Mouse (Mus musculus) ES-CJ7 (cell line): Measurements from ENCODE around the gene Smtnl1.
"Not testable (repeated sequence)": the region's sequence is repeated elsewhere in the genome, so short reads cannot be mapped to it uniquely, and the experiment has no call there.

Source experiments
- DNase-seq: peaks from one replicate; pipeline ENCODE4 v3.0.0; 2011; ENCODE audit warnings: low read depth, low spot score

Smtnl1 gene

DNA sequence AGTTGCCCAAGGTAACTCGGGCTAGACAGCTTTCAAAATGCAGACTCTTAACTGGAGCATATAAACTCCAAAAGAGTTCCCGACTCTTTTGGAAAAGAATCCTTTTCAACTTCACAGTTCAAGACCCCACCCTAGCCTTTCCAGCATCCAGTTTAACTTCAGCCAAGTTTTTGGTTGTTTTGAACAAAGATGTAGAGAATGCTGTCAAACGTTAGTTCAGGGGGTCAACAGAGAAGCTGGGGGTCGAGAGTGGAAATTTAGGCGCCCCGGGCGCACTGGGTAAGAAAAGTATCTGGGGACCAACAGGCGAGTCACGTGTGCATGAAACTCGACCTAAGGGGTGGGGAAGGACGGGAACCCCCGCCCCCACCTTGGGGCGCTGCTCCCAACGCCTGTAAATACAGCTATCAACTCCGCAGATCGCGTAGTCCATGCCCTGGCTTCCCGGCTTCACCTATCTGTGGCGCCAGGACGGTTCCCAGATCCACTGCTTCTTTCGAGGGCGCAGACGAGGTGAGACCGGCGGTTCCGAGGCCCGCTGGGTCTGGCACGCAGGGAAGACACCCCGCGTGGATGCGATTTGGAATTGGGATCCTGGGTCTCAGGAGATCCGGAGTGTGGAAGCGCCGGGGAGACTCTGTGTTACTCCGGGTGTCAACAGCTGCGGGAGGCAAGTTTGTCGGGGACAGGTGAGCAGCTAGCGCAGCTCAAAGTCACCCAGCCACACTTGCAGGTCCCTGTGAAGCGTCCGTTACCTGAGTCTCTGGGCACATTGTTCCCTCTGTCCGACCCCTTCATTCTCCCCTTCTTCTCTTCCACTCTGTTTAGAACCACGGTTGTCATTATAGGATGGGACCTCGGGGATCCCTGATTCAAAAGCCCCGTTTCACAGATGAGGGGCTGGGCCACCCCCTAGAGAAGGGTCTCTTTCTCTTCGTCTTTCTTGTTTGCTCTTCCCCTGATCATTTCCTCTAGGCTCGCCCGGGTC, 16.8 kb upstream of the Smtnl1 start:
- DNase-seq = peak; percentile 56

DNA sequence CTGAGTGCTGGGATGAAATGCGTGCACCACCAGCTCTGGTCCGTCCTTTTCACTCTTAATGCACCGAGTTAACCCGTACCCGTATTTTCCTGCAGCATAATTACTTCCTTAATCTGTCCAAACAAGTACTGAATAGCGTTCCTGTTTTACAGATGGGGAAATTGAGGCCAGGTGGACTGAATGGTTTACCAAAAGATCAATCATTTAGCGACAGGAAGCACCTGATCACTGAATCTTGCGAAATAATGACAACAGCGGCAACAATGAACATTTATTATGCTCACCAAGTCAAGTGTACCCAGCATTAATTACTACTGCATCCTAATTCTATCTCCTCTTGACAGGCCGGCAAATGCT, 16.1 kb upstream of the Smtnl1 start, which contains the start of gene Slc43a1:
Gene Slc43a1 (plus strand): TSS at position 258 of the 357 bp plus-strand sequence.
- no peak for DNase-seq

DNA sequence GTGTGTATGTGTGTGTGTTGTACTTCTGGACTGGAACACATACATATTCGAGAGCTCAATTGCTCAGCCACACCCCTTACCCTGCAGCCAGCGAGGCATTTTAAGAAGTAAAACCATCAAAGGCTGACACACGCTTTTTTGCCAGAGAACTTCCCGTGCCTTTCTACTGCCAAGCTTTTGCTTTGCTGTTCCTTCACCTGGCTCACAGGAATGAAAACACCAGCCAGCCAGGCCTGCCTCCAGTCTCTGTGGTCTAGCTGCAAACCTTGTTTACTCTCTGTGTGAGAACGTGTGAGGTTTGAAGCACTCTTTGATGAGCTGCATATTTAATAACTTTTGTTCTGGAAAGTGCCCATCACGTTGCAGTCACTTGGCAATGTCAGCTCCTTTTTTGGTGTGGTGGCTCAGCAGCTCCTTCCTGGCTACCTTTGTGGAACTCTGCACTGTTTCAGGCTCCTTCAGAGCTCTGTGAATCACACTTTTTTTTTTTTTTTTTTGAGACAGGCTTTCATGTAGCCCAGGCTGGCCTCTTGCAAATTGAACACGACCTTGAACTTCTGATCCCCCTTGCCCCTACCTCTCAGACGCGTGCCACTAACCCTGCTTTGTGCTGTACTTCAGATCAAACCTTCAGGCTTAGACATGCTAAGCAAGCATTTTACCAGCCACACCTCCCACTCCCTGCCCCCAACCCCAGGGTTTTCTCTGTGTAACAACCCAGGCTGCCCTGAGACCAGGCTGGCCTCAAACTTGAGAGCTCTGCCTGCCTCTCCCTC, 15.6 kb upstream of the Smtnl1 start:
- DNase-seq = peak; percentile 95

DNA sequence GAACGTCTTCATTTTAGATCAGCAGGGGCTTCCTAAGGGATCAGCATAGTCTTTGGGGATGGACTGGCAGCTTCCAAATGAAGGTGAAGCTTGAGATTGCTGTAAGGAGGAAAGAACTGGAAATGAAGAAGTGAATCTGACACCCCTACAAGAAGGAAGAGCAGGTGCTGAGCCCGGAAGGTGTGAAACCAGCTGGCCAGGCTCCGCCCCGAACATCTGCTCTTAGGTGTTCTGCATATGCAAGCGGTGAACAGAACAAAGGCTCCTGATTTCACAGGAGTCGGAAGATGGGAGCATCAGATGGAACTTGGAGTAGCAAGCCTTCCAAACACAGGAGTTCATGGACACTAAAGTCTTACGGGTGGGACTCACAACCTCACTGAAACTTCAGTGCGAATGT, 14.7 kb upstream of the Smtnl1 start:
- DNase-seq = peak; percentile 84

DNA sequence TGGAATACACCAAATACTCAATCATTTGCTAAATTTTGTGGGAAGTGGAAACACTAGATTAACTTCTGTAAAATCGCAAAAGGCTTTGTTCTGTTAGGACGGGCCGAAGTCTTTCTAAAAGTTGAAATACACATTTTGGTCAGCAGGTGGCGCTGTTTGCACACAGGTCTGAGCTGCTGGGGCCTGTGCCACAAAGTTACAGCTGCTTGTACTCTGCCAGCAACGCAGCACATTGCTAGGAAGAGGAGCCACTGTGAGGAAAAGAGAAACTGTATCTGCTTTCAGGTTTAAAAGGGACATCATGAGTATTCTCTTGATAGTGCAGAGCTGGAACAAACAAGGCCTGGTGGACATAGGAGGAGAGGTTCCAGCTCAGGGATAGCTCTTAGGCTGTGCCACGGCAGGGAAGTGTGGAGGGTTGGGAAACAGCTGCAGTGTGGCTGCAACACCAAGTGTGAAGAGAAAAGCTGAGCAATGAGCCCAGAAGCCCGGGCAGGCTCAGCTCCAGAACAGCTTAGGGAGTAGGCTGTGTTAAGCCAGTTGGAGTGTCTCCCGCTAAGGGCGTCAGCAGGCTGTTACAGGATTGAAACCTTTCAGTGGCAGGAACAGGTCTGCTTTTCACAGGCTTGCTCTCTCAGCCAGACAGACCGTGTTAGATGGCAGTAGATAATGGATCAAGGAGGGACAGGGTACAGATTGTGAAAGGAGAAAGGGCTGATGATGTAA, 9.4 kb upstream of the Smtnl1 start:
- peak; percentile 82 for DNase-seq

DNA sequence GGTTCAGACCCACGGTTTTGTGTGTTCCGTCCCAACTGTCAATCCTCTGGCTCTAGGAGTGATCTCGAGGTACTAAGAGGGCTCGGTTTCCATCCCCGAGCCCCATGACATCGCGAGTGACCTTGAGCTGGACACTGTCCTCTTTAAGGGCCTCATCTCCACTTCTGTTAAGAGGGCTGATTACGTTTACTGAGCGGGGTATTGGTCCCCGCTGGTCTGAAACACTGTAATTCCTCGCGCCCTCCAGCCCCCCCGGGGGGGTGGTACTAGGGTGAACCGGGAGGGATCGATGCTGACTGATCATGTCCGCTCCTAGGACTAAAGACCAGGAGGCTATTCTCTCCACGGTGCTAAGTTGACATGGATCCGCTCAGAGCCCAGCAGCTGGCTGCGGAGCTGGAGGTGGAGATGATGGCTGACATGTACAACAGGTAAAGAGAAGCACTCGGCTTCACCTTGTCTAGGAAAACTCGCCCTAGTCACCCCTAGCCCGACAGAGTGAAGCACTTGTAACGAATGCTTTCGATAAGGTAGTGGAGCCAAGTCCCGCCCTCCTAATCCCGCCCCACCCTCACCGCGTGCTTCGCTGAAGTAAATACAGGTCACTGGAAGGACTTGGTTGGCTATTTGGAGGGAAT, 5.0 kb upstream of the Smtnl1 start:
- peak; percentile 62 for DNase-seq

DNA sequence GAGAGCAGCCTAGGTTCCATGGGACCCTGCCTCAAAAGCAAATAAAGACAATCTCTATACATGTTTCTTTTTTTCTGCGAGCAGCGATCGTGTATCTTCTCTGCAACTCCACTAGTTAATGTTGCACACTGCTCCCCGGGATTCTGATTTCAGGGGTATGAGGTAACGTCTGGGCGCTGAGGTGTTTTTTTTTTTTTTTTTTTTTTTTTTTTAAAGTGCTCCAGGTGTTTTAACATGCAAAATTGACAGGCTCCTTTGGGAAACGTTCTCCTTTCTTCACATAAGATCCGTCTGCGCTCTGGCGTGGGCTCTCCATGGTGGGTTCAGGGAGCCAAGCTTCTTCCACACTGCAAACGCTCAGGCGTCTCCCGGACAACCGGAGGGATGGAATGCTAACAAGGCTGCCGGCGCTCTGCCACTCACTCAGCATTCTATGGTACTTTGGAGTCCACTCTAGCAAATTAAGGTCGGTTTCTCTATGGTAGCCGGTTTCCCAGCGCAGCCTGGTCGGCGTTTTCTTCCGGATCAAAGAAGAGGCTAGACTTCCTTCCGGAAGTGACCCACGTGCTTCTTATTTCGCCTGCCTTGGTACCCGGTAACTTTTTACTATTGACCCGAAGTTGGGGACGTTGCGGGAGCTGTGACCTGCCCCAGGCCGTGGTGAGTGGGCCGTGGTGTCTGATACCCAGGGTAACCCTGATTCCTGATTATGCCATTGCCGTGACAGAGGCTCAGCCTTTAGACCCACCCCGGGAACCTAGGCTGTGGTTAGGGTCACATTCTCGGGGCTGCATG, 4.2 kb upstream of the Smtnl1 start, which contains the start of gene Timm10:
Gene Timm10 (plus strand): TSS at position 510 of the 795 bp plus-strand sequence.
- peak; percentile 98 for DNase-seq

DNA sequence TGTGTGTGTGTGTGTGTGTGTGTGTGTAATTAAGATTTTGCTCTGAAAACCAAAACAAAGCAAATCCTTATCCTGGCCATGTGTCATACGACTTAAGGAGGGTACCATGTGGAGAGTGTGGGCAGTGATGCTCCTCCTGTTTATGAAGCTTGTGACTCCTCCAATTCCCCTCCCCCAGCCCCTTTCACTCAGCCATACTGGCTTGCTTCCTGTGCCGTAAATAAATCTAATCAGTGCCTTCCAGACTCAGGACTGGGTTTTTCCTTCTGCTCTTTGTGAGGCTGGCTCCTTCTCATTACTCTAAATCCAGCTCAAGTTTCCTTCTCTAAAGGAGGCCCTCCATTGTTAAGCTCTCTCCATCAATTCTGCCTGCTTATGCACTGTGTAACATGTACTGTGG, 785 bp upstream of the Smtnl1 start:
- no peak for DNase-seq

DNA sequence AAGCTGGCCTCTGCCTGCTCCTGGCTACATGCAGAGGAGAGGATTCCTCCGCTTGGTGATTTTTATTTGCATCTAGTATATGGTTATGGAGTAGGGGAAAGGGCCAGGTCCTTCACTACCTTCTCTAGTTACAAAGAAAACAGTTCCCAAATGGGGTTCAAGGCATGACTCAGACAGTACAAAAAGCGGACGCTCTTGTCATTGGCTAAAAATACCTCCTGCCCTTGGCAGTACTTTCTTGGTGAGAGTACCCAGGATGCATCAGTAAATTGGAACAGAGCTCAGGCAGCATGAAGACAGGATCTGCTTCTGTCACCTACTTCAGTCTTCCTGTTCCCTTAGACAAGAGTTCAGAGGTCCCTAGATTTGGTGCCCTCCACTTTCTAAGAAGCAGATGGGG, 2.6 kb downstream of the Smtnl1 start:
- no peak for DNase-seq

DNA sequence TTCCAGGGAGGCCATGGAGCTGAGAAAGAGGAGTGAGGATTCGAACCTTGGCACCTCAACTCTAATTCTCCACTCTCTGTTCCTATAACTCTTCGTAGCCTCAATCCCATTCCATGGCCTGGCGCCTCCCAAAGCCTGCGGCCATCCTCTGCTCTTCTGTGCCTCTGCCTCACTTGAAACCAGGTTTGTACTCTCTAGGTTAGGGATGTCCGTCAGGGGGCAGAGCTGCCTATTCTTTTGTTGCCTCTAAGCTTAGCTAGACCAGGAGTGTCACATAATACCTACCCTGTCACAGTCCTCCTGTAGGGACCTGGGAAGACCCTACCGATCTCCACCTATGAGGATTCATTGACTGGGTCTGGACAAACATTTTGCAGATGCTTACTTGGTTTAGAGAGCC, 9.8 kb downstream of the Smtnl1 start:
- DNase-seq = no peak

DNA sequence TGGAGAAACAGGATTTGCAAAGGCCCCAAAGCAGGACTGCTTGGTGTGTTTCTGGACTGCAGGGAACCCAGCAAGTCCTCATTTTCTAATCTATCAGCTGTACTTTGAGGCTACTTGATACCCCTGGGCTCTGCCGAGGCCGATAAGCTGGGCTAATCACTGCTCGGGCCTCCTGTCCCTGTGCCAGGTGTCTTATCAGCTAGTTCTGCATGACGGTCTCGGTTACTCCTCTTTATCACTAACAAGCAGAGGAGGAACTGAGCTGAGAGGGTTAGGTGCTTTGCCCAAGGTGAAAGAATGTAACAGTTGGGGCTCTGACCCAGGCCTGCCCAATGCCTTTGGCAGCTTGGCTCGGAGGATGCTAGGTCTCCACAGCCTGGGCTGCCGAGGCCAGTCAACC, 10.6 kb downstream of the Smtnl1 start:
- DNase-seq = no peak

DNA sequence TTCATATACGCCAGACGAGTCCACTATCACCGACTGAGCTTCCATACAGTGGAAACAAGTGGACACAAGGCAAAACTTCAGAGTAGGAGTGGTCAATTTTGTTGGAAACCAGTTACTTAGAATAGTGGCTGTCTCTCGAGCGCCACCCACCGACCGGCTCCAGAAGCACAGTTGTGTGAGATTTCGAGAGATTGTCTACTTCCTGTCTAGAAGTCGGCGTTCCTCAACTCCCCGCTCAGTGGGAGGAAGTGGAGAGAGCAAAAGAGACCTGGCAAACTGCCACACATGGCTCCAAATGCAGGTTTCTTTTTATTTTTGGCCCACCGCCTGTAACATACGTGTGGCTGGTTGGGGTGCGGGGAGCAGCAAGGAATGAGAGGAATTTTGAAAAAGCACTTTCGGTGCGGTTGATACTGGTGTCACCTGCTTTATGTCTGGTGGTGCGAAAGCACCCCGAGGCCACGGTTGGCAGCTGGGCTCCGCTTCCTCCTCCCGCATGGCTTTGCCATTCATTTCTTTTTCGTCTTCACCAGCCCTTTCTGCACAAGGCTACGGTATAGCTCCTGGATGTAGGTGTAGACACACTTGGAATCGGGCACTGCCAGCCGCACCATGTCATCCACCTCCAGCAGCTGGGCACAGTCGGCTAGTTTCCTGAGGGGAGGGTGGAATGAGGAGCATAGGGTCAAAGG, 11.4 kb downstream of the Smtnl1 start:
- peak; percentile 26 for DNase-seq

DNA sequence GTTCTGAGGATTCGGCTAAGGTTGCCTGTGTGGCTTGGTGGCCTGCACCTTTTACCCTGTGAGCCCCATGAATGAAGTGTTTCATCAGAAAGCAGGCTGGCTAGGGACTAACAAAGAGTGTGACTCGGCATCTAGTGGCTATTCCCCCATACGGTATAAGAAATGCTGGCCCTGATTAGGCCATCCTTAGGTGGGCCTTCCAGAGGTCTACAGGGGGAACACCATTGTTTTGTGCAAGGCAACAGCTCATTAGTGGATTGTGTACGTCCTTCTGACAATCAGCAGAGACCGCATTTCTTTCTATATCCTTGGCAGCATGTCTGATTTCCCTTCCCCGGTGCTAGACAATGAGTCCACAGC, 11.9 kb downstream of the Smtnl1 start:
- DNase-seq = no peak

DNA sequence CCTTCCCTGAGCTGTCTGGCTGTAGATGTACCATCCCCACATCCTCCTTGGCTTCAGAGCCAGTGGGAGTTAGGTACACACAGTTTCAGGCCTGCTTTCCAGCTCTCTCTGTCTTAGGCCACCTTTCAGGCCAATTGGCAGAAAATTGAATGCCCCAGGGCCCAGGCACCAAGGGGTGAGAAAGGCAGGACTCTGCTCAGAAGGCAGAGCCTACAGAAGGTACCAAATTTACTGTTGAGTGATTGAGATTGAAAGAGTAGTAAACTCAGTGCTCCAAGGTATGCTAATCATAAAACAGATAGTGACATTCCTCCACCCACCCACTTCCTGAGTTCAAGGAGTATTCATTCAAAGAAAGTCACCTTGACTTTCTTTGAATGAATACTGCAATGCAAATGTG, 13.1 kb downstream of the Smtnl1 start:
- peak; percentile 12 for DNase-seq

DNA sequence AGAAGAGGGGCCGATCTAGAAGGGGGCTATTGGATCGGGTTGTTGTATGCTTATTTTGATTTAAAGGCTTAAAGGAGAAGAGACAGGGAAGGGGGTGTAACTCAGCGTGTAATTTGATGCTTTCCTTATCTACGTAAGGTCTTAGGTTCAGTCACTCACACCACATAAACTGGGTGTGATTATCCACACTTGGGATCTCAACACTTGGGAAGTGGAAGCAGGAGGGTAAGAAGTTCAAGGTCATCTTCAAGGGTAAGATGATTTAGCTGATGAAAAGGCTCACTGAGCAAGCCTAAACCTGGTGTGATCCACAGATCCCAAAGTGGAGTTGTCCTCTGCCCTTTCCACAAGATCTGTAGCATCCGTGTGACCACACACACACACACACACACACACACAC, 15.9 kb downstream of the Smtnl1 start:
- DNase-seq = peak; percentile 54

DNA sequence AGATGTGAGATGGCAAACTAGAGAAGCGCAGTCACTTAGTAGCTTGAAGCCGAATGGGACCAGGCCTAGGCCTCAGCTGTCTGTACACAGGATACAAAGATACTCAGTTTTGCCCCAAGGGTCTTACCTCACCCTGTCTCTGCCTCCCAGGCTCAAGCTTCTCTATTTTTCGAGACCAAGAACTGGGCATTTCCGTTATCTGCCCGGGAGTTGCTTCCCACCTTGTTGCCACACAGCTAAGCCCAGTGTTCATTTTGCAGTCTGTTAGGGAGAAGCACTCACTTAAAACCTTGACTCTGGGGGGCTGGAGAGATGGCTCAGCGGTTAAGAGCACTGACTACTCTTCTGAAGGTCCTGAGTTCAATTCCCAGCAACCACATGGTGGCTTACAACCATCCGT, 18.5 kb downstream of the Smtnl1 start:
- DNase-seq = no peak

DNA sequence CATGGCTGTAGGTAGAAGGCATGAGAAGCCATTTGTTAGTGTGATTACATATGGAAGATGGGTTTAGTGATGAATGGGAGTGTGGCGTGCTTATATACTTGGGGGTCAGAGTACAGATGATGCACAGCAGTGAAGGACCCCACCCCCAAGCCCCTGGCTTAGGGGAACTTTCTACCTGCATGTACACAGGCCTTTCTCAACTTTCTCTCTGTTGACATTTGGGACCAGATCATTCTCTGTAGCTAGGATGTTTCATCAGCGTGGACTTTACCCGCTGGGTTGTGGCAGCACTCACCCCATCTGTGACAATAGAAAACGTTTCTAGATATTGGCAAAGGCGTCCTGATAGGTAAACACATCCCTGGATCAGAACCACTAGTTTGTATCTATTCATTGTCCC, 21.2 kb downstream of the Smtnl1 start:
- not testable (repeated sequence) for DNase-seq

DNA sequence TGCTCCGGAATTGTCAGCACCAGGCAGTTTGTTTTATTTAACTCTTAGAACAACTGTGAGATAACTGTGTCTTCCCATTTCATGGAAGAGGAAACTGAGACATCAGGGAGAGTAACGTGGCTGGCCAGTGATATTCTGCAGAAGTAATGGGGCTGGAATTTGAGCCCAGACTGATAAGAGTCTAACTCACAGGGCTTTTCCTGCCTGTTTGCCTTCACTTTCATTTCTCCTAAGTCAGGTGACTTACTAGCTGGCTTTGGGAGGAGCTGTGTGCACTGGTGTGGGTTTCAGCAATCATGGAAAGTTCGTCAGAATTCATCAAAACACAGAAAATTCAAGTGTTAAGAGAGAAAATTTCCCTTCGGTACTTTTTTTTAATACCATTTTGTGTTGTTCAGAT, 22.1 kb downstream of the Smtnl1 start:
- no peak for DNase-seq

DNA sequence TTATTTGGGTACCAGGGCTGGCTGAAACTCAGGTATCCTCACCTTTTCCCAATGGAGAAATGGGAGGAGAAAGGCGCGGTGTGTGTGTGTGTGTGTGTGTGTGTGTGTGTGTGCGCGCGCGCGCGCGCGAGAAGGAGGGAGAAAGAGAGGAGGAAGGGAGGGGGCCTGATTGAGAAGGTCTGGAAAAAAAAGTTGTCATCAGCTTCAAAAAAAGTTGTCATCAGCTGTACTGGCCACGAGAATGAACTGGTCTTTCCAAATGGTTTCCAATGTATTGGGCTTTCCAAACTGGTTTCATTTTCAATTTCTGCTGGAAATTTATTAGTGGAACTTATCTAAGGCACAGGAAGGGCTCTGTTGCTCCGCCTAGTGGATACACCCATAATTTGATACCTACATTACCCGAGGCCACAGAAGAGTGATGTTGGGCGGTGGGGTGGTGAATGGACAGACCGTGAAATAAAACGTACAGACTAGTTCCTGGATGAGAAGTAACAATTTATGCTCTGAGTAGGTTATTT, 23.4 kb downstream of the Smtnl1 start:
- peak; percentile 60 for DNase-seq

DNA sequence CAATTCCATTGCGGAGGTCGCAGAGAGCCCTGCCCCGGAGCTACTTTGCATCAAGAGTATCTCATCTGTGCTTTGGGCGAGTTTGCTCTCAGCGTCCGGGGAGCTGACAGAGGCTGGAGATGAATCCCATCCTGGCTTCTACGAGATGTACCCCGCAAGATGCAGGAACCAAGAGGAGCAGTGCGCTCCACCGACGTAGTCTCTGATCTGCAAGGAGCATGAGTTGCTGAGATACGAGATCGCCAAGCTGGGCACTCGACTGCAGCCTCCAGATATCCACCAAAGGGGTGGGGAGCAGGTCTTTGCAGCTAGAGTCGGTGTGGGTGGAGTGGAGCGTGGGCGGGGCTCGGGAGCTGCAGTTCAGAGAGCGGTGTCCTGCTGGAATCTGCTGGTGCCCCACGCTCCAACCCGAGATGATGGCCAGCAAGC, 23.9 kb downstream of the Smtnl1 start, which contains the start of gene Ube2l6:
Gene Ube2l6 (plus strand): TSS at position 336 of the 429 bp plus-strand sequence.
- peak; percentile 57 for DNase-seq
